Mouse (Mus musculus) cortical plate, adult 2 months (tissue): ENCODE results near the gene Myl4. TPM values are rescaled to one million over a fixed set of nuclear protein-coding genes. Genes with fewer than 3 reads are reported as not detected.

Source experiments
- H3K27ac ChIP-seq: fragments of 200-500 bp; 2 replicates; pipeline ENCODE4 v1.5.1; 2012; ENCODE audit warnings: low read length, control low read depth, inconsistent platforms; ENCODE audit not compliant: insufficient read depth
- H3K4me1 ChIP-seq: fragments of 200-500 bp; 2 replicates; pipeline ENCODE4 v1.6.1; 2011; ENCODE audit warnings: low read length; ENCODE audit not compliant: control insufficient read depth, insufficient read depth
- H3K4me3 ChIP-seq: fragments of 200-500 bp; 2 replicates; pipeline ENCODE4 v1.5.1; 2011; ENCODE audit warnings: mild to moderate bottlenecking, low read length, control low read depth; ENCODE audit not compliant: insufficient read depth
- CTCF ChIP-seq: fragments of 200-500 bp; IDR thresholded peaks from 2 replicates; pipeline ENCODE4 v1.5.1; 2011; ENCODE audit warnings: mild to moderate bottlenecking, control low read depth, low read length; ENCODE audit not compliant: insufficient read depth; ENCODE audit errors: extremely low read depth
- POLR2A ChIP-seq: fragments of 200-500 bp; IDR thresholded peaks from 2 replicates; pipeline ENCODE4 v1.6.1; 2011; ENCODE audit warnings: mild to moderate bottlenecking, low read length, control low read depth; ENCODE audit not compliant: insufficient read depth; ENCODE audit errors: extremely low read depth
- polyA plus RNA-seq: library from polyadenylated mRNA; depleted of rRNA; stranded (reverse); fragments of >200 nt; gene quantifications from 2 replicates; pipeline ENCODE4 v1.2.3, GENCODE M21; 2012; rRNA removed

The Myl4 gene
- polyA plus RNA-seq, 1 experiment, result 74.0 TPM

DNA sequence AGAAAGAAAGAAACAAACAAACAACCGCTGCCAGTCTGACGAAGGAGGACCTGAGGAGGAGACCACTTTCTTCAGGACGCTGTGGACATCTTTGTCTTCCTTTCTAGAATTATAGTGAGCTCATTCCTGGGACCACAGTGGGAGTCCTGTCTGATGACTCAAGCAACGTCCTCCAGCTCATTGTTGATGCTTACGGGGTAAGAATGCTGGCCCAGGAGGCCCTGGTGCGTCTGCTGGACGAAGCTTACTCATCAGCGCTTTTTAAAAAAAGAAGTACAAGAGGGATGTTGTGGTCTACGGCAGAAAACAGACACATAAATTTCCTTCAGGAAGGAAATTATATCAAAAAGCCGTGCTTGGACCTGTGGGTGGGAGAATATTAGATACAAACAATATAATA lies 90.4 kb downstream of the Myl4 start:
- no peak for TF ChIP-seq CTCF
- Histone ChIP-seq H3K4me3 (no peak overlapping the region), H3K4me1 (no peaks in the 10 kb centered on the region), H3K27ac (no peak overlapping the region)

DNA sequence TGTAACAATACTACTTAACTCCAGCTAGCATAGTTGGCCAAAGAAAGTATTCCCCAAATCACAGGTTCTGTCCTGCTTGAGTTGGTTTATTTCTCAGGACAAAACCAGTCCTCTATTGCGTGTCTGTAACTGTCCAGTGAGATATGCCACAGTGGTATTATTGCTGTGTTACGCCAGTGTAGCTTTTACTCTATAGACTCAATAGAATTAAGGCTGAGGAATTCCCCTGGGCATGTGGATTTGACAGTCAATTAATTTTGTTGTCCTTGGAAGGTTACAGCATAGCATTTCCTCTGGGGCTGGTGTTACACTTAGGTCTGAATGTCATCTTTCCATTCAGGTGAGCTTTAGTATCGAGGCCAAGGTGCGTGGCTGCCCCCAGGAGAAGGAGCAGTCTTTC lies 92.8 kb downstream of the Myl4 start:
- Histone ChIP-seq H3K4me1 (no peaks in the 10 kb centered on the region), H3K4me3 (no peak overlapping the region), H3K27ac (no peak overlapping the region)
- no peak for TF ChIP-seq POLR2A
- no peak for TF ChIP-seq CTCF

Other genes with a start within 250 kb of the Myl4 start
- gene Kansl1, start 81.8 kb upstream of the Myl4 start, polyA plus RNA-seq, result 85.7 and 86.2 TPM in 2 replicates
- gene Cdc27, start within 50 bp of the Myl4 start, polyA plus RNA-seq, result 22.2 and 23.8 TPM in 2 replicates
- gene Itgb3, start 57.3 kb downstream of the Myl4 start, polyA plus RNA-seq, result 2.4 and 2.5 TPM in 2 replicates
- gene Gm11639, start 135.0 kb downstream of the Myl4 start, polyA plus RNA-seq, result 0.09 and 0.17 TPM in 2 replicates